Mouse (Mus musculus) intestine, embryonic 15.5 days (tissue): ENCODE results near the gene Picalm. TPM values are rescaled to one million over a fixed set of nuclear protein-coding genes. Genes with fewer than 3 reads are reported as not detected.
A peak's percentile ranks its signal among the peaks of the same experiment; 100 is the strongest.

Experiments
- ATAC-seq: fragments of 200-750 bp; cut with Nextera tagmentation; 2 replicates; pipeline ENCODE4 v1.8.0; 2017; ENCODE audit warnings: moderate TSS enrichment, moderate library complexity
- H3K27ac ChIP-seq: fragments of 300-500 bp; sonication (generic); 2 replicates; pipeline ENCODE4 v1.5.1; 2015; ENCODE audit warnings: mild to moderate bottlenecking, inconsistent platforms
- H3K27me3 ChIP-seq: fragments of 300-500 bp; sonication (generic); replicated peaks from 2 replicates; pipeline ENCODE4 v1.6.1; 2015; ENCODE audit warnings: inconsistent platforms
- H3K36me3 ChIP-seq: fragments of 300-500 bp; sonication (generic); 2 replicates; pipeline ENCODE4 v1.6.1; 2015; ENCODE audit warnings: inconsistent platforms
- H3K4me1 ChIP-seq: fragments of 300-500 bp; sonication (generic); replicated peaks from 2 replicates; pipeline ENCODE4 v1.6.1; 2015; ENCODE audit warnings: inconsistent platforms
- H3K4me2 ChIP-seq: fragments of 300-500 bp; sonication (generic); replicated peaks from 2 replicates; pipeline ENCODE4 v1.6.1; 2015; ENCODE audit warnings: mild to moderate bottlenecking, inconsistent platforms
- H3K4me3 ChIP-seq: fragments of 300-500 bp; sonication (generic); replicated peaks from 2 replicates; pipeline ENCODE4 v1.5.1; 2015; ENCODE audit warnings: inconsistent platforms
- H3K9ac ChIP-seq: fragments of 300-500 bp; sonication (generic); 2 replicates; pipeline ENCODE4 v1.6.1; 2015; ENCODE audit warnings: inconsistent platforms
- H3K9me3 ChIP-seq: fragments of 300-500 bp; sonication (generic); 2 replicates; pipeline ENCODE4 v1.6.1; 2016; ENCODE audit warnings: inconsistent platforms
- WGBS: fragments of 180-500 bp; shearing (Covaris S2); methylation state at CpG from one replicate; pipeline ENCODE4 v1.1.7; 2015; 5-methylcytosine and 5-hydroxymethylcytosine counted together
- polyA plus RNA-seq: library from polyadenylated mRNA; unstranded; fragments of >200 nt; fragmentation: Nextera tagmentation; extraction: Ambion mirVana; gene quantifications from 2 replicates; pipeline ENCODE4 v1.2.1, GENCODE M21; 2015

Gene Picalm
- polyA plus RNA-seq = 30.8 and 33.3 TPM in 2 replicates

- Histone ChIP-seq H3K9ac (peak within 1 kb of the TSS; percentile 99), H3K36me3 (no peaks in the 10 kb centered on the region), H3K27ac (peak within 1 kb of the TSS; percentile 99), H3K27me3 (no peaks in the 10 kb centered on the region), H3K4me1 (peaks cover 2% of the 10 kb centered on the region; the same call in 1 of the 2 replicates), H3K4me3 (peak within 1 kb of the TSS; percentile 85), H3K4me2 (peak within 1 kb of the TSS; percentile 65), H3K9me3 (no peaks in the 10 kb centered on the region)
- under 1% methylated on average over 63 of the region's 72 CpGs for WGBS
- peak; percentile 95 for ATAC-seq
These were observed at the start of gene Picalm for GRCm38 (mm10) chr7:90129732-90130392. Picalm (plus strand) TSS chr7:90130213.

DNA sequence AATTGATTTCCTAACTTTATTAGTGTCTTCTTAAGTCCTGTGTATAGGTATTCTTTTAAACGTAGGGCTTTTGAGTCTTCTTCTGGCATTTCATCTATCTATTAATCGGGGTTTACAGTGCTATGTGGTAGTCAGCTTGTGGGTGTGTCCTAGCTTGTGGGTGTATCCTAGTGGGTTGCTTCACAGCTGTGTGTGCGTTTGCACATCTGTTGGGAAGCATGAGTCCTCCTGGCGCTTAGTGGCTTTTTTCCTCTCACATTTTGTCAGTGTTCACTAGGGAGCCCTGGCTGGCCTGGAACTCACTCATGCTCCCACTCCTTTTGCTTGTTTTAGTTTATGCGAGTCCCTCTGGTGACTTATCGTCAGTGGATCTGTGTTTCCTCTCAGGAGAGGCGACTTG lies 46.2 kb upstream of the Picalm start:
- 44% methylated on average over 7 of the region's 7 CpGs for WGBS
- Histone ChIP-seq H3K4me1 (peaks cover 3% of the 10 kb centered on the region), H3K9ac (no peak overlapping the region), H3K27me3 (no peaks in the 10 kb centered on the region), H3K4me3 (no peak overlapping the region), H3K4me2 (no peak overlapping the region), H3K27ac (no peak overlapping the region), H3K36me3 (no peaks in the 10 kb centered on the region), H3K9me3 (no peaks in the 10 kb centered on the region)
- ATAC-seq = peak; percentile 62; the same call in 1 of the 2 replicates

DNA sequence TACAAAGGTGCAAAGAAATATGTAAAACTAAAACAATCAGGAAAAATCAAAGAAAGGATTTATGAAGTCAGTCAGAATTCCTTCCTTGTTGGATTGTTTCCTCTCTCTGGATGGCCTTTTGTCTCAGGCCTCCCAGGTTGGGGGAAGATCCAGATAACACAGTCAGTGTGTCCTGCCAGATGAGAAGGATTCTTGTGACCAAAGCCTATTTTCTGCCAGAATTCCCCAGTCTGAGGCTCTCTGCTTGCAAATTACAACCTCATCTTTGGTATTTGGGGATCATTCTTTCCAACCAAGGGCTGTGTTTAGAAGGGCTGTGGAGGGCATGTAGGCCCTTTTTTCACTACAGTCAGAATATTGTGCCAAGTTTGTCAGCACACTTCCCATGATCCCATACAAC lies 45.5 kb upstream of the Picalm start:
- Histone ChIP-seq H3K27ac (no peak overlapping the region), H3K4me2 (no peak overlapping the region), H3K36me3 (no peaks in the 10 kb centered on the region), H3K9ac (no peak overlapping the region), H3K4me1 (peaks cover 3% of the 10 kb centered on the region), H3K27me3 (no peaks in the 10 kb centered on the region), H3K9me3 (no peaks in the 10 kb centered on the region), H3K4me3 (no peak overlapping the region)
- ATAC-seq = no peak

DNA sequence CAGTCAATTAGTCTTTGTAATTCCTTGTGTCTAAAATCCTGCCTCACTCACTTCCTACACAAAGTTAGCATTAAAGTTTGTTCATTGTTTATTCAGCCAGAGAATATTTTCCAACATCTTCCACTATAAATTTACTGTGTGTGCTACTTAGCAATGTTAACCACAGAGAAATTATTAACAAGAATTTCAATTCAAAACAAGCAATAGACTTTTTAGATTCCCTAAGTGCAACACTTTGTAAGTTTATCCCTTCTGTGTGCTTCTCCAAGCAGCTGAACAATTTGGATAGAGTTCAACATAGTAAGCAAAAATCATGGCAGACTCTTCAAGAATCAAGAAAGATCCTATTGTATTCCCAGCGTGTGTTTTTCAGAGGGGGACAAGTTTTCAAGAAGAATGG lies 44.3 kb upstream of the Picalm start:
- no peak overlapping the region for H3K9ac ChIP-seq
- no peak for ATAC-seq
- WGBS = 26% methylated on average over 1 of the region's 1 CpGs
- H3K4me1 ChIP-seq = peaks cover 3% of the 10 kb centered on the region
- H3K27me3 ChIP-seq = no peaks in the 10 kb centered on the region
- H3K4me3 ChIP-seq = no peak overlapping the region
- H3K27ac ChIP-seq = no peak overlapping the region
- H3K4me2 ChIP-seq = no peak overlapping the region
- no peaks in the 10 kb centered on the region for H3K36me3 ChIP-seq
- H3K9me3 ChIP-seq = no peaks in the 10 kb centered on the region

DNA sequence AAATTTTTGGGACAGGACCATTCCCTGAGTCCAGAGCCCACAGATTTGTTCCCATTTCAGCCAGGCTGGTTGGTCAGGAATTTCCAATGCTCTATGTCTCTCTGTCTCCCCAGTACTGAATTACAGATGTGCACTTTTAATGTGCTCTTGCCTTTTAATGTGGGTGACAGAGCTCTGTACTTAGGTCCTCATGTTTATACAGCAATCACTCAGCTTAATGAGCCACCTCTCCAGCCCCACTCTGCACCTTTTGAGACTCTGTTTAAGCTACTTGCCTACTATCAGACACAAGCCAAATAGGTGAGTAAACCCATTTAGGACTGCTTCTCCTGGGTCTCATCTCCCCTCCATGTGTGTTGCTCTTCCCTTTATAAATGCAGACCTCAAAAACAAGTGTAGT lies 43.2 kb upstream of the Picalm start:
- Histone ChIP-seq H3K36me3 (no peaks in the 10 kb centered on the region), H3K4me3 (no peak overlapping the region), H3K27me3 (no peaks in the 10 kb centered on the region), H3K9ac (no peak overlapping the region), H3K27ac (no peak overlapping the region), H3K9me3 (no peaks in the 10 kb centered on the region), H3K4me1 (peaks cover 3% of the 10 kb centered on the region), H3K4me2 (no peak overlapping the region)
- ATAC-seq = no peak

- 80% methylated on average over 4 of the region's 4 CpGs for WGBS
- ATAC-seq = no peak
- no peaks in the 10 kb centered on the region for H3K27me3 ChIP-seq
These were observed 39.0 kb upstream of the Picalm start for GRCm38 (mm10) chr7:90090996-90091395.

GRCm38 (mm10) chr7:90091756-90092155 lies 38.3 kb upstream of the Picalm start:
- WGBS = 51% methylated on average over 2 of the region's 2 CpGs
- Histone ChIP-seq H3K9me3 (no peaks in the 10 kb centered on the region), H3K9ac (no peak overlapping the region), H3K36me3 (no peaks in the 10 kb centered on the region), H3K4me2 (no peak overlapping the region), H3K27ac (no peak overlapping the region), H3K4me1 (no peaks in the 10 kb centered on the region), H3K27me3 (no peaks in the 10 kb centered on the region), H3K4me3 (no peak overlapping the region)
- ATAC-seq = no peak

More at GRCm38 (mm10) chr7:90090996-90091395, 39.0 kb upstream of the Picalm start:
- Histone ChIP-seq H3K4me1 (no peaks in the 10 kb centered on the region), H3K36me3 (no peaks in the 10 kb centered on the region), H3K27ac (no peak overlapping the region), H3K9ac (no peak overlapping the region), H3K4me3 (no peak overlapping the region), H3K9me3 (no peaks in the 10 kb centered on the region), H3K4me2 (no peak overlapping the region)

DNA sequence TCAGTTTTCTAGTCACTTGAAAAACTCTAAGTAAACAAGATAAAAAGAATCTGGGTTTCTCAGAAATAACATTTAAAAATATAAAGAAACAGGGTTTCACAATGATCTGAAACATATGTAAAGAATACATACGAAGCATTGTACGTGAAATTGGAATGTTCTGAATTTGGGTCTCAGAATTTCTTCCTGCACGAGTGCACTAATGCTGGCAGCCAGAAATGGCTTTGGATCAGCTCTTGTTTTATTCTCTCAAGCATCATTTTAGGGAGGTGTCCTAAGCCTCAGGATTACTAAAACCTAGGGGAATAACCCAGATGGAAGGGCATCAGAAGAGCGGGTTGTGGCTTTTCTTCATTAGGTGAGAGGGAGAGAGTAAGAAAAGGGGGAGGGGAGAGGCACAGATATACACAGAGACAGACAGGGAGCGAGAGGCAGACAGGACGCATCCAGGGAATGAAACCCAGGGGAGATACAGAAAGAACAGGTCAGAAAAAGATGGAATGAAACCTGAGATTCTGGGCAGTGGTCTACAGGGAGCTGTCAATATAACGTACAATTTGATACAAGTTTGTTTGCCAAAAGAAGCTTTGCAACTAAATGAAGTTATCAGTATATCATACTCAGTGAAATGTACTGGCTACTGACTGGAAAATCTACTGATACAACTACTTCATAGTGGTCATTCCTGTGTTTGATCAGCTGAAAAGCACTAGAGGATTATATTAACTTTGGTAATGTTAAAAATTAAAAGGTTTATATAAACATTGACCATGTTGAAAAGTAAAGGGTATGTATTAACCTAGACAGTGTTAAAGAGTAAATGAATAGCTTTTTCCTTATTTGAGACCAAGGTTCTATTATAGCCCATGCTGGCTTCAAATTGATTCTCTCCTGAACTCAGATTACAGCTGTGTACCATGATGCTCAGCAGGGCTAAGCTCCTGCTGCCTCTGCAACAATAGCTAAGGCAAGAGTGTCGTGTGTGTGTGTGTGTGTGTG lies 37.3 kb upstream of the Picalm start:
- no peaks in the 10 kb centered on the region for H3K36me3 ChIP-seq
- WGBS = 88% methylated on average over 8 of the region's 8 CpGs
- H3K9ac ChIP-seq = no peak overlapping the region
- no peak overlapping the region for H3K27ac ChIP-seq
- H3K27me3 ChIP-seq = no peaks in the 10 kb centered on the region
- ATAC-seq = no peak
- no peaks in the 10 kb centered on the region for H3K9me3 ChIP-seq
- H3K4me1 ChIP-seq = no peaks in the 10 kb centered on the region
- H3K4me2 ChIP-seq = no peak overlapping the region
- no peak overlapping the region for H3K4me3 ChIP-seq

- Histone ChIP-seq H3K9ac (no peak overlapping the region), H3K4me1 (no peaks in the 10 kb centered on the region), H3K27me3 (no peaks in the 10 kb centered on the region), H3K4me3 (no peak overlapping the region), H3K36me3 (no peaks in the 10 kb centered on the region), H3K9me3 (no peaks in the 10 kb centered on the region), H3K27ac (no peak overlapping the region), H3K4me2 (no peak overlapping the region)
- 0 out of 2 replicates have a peak, but pooled peaks have one; percentile 23 for ATAC-seq
- 84% methylated on average over 5 of the region's 5 CpGs for WGBS
These were observed 34.9 kb upstream of the Picalm start for GRCm38 (mm10) chr7:90095097-90095496.

- ATAC-seq = no peak
- Histone ChIP-seq H3K9ac (no peak overlapping the region), H3K4me2 (no peak overlapping the region), H3K27me3 (no peaks in the 10 kb centered on the region), H3K36me3 (no peaks in the 10 kb centered on the region), H3K4me3 (no peak overlapping the region), H3K27ac (no peak overlapping the region), H3K9me3 (no peaks in the 10 kb centered on the region), H3K4me1 (no peaks in the 10 kb centered on the region)
- 63% methylated on average over 6 of the region's 6 CpGs for WGBS
These were observed 34.1 kb upstream of the Picalm start for GRCm38 (mm10) chr7:90095766-90096372.

- Histone ChIP-seq H3K36me3 (no peaks in the 10 kb centered on the region), H3K9me3 (no peaks in the 10 kb centered on the region), H3K4me2 (no peak overlapping the region), H3K27me3 (no peaks in the 10 kb centered on the region), H3K4me1 (no peaks in the 10 kb centered on the region), H3K9ac (no peak overlapping the region), H3K4me3 (no peak overlapping the region), H3K27ac (no peak overlapping the region)
- WGBS = 67% methylated on average over 2 of the region's 2 CpGs
- no peak for ATAC-seq
These were observed 33.4 kb upstream of the Picalm start for GRCm38 (mm10) chr7:90096609-90097008.

GRCm38 (mm10) chr7:90098253-90098652 lies 31.8 kb upstream of the Picalm start:
- H3K4me2 ChIP-seq = no peak overlapping the region
- no peaks in the 10 kb centered on the region for H3K36me3 ChIP-seq
- no peak overlapping the region for H3K9ac ChIP-seq
- no peaks in the 10 kb centered on the region for H3K4me1 ChIP-seq
- H3K9me3 ChIP-seq = no peaks in the 10 kb centered on the region
- H3K27me3 ChIP-seq = no peaks in the 10 kb centered on the region
- H3K4me3 ChIP-seq = no peak overlapping the region
- no peak for ATAC-seq
- H3K27ac ChIP-seq = no peak overlapping the region
- 78% methylated on average over 4 of the region's 4 CpGs for WGBS
